Mouse (Mus musculus): ENCODE results near the gene Ddx50. TPM values are rescaled to one million over a fixed set of nuclear protein-coding genes. Genes with fewer than 3 reads are reported as not detected.
"Not testable (repeated sequence)": the region's sequence is repeated elsewhere in the genome, so short reads cannot be mapped to it uniquely, and the experiment has no call there.

Ddx50 gene
- polyA plus RNA-seq, 1 experiment from 2014 or later, result 130 TPM

DNA sequence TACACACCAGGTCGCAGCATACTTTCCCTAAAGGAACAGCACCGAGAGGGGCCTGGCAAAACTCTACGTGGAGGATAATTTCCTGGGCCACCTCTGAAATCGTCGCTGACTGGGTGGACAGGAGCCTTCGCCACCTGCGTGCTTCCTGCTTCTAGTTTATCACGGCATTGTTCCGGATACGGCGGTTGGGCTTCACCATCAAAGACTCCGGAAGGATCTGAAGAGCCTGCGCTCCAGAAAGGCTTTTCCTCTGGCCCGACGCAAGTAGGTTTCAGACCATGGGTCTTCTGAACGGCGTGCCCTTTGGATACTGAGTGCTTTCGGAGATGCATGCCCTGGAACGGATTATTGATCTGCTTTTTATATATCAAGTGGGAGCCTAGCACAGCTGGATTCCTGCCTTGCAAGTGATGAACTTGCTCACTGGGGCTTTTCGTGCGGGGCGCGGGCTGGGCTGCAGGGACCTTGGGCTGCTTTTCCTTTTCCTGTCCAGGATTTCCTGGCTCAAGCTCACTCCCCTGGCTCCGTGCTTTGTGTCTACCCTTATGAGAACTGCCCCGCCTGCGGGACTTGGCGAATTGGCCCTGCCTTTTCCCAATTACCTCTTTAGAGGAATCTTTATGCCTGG is 14.1 kb upstream of the Ddx50 start:
- no peak for DNase-seq (ENCODE audit: low spot score)
- no peaks in the 10 kb centered on the region for H3K36me3 ChIP-seq
- WGBS, result 59% methylated on average over 27 of the region's 27 CpGs
- H3K9me3 ChIP-seq (replicated peaks), result no peaks in the 10 kb centered on the region
- no peaks in the 10 kb centered on the region for H3K27me3 ChIP-seq (ENCODE audit: low read depth, poor library complexity, severe bottlenecking)
- H3K4me1 ChIP-seq, result 0 out of 2 replicates have a peak, but pooled peaks cover 5% of the 10 kb centered on the region
- H3K4me3 ChIP-seq, result peak overlapping the region; percentile 22; the same call in 1 of the 2 replicates
- peak overlapping the region; percentile 25; the same call in 1 of the 2 replicates for H3K27ac ChIP-seq

DNA sequence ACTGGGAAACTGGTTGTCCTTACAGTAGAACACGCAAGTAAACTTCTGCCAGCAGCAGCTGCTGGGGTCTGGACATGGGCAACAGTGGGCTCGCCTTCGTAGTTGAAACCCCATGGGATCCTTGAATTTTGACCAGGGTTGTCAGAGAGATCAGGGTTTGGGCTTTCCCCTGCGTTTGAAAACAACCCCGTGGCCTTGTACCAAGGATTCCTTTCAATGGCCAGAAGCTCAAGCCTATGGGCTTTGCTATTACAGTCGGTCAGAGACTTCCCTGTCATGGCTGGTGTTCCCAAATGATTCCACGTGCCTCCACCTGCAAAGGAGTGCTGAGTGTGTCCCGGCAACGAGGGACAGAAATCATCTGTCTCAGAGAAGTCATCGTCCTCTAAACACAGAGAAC is 13.2 kb upstream of the Ddx50 start:
- Histone ChIP-seq H3K9me3 (replicated peaks) (no peaks in the 10 kb centered on the region), H3K4me3 (no peak overlapping the region), H3K36me3 (no peaks in the 10 kb centered on the region), H3K4me1 (0 out of 2 replicates have a peak, but pooled peaks cover 5% of the 10 kb centered on the region), H3K27me3 (ENCODE audit: low read depth, poor library complexity, severe bottlenecking) (no peaks in the 10 kb centered on the region), H3K27ac (peak overlapping the region; percentile 25; the same call in 1 of the 2 replicates)
- WGBS, result 88% methylated on average over 10 of the region's 10 CpGs
- no peak for DNase-seq (ENCODE audit: low spot score)

DNA sequence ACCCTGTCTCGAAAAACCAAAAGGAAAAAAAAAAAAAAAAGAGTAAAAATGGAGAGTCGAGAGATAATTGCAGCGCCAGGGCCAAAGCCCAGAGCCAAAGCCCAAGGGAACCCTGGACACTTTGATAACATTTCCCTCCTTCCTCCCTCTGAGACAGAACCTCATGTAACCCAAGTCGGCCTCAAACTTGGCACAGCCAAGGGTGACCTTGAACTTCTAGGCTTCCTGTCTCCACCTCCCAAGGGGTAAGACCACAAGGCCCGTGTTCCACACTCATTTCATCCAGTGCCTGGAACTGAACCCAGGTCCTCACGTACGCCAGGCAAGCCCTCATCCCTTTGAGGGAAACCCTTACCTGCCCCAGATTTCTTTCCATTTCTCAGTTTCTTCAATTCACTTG is 5.7 kb upstream of the Ddx50 start:
- H3K9me3 ChIP-seq (replicated peaks), result no peaks in the 10 kb centered on the region
- DNase-seq (ENCODE audit: low spot score), result no peak
- H3K4me1 ChIP-seq, result 0 out of 2 replicates have a peak, but pooled peaks cover 5% of the 10 kb centered on the region
- H3K36me3 ChIP-seq, result no peaks in the 10 kb centered on the region
- H3K27ac ChIP-seq, result no peak overlapping the region
- 86% methylated on average over 7 of the region's 7 CpGs for WGBS
- H3K27me3 ChIP-seq (ENCODE audit: low read depth, poor library complexity, severe bottlenecking), result no peaks in the 10 kb centered on the region
- H3K4me3 ChIP-seq, result no peak overlapping the region

DNA sequence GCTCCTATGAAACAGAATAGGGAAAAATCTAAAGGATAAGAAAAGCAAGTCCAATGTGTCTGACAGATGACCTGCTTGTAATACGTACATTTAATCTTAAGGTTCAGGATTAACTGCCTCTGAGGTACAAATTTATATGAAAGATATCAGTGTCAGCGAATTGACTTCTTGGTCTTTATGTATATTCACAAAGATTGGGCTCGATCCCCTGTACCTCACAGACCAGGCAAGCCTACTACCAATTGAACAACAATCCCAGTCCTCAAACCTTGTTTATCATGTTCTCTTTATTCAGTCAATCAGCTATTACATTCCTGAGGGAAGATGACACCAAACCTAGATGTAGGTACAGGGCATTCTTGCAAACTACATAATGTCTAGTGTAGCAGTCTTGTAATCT is 943 bp upstream of the Ddx50 start:
- no peak for DNase-seq (ENCODE audit: low spot score)
- 29% methylated on average over 3 of the region's 3 CpGs for WGBS
- H3K36me3 ChIP-seq, result peaks cover 17% of the 10 kb centered on the region
- peak overlapping the region; percentile 95 for H3K27ac ChIP-seq
- H3K9me3 ChIP-seq (replicated peaks), result no peaks in the 10 kb centered on the region
- H3K4me1 ChIP-seq, result peaks cover 12% of the 10 kb centered on the region
- H3K27me3 ChIP-seq (ENCODE audit: low read depth, poor library complexity, severe bottlenecking), result no peaks in the 10 kb centered on the region
- peak overlapping the region; percentile 88 for H3K4me3 ChIP-seq

DNA sequence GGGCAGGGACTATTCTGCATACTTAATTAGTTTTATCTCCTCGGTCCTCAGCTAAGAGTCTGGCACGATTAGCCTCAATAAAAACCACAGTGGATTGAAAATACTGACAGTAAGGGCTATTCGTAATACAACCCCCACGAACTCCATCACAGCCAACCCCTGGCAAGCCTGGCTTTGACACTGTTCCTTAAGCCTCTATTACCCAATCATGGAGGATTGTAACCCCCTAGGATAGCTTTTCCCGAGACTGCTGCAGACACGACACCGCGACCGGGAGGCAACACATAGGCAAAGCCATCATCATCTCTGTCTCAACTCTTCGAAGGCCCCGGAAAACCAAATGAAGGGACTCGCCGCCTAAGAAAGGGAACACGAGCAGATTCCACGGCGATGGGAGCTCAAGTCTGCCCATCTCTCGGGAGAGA is 648 bp downstream of the Ddx50 start:
- no peak for DNase-seq (ENCODE audit: low spot score)

DNA sequence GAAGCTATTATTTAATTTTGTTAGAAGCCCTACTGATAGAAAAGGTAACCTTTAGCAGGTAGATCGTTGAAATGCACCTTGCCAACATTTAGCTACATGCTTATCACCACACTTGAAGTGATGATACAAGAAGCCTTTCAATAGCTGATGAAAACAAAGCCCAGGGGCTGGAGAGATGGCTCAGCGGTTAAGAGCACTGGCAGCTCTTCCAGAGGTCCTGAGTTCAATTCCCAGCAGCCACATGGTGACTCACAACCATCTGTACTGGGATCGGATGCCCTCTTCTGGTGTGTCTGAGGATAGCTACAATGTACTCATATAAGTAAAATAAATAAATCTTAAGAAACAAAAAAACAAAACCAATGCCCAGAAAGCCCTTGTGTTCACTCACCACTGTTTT is 46.9 kb downstream of the Ddx50 start:
- no peaks in the 10 kb centered on the region for H3K27me3 ChIP-seq (ENCODE audit: low read depth, poor library complexity, severe bottlenecking)
- WGBS, result 81% methylated on average over 3 of the region's 3 CpGs

More for the DNA sequence above, 648 bp downstream of the Ddx50 start:
- H3K9me3 ChIP-seq (replicated peaks), result no peaks in the 10 kb centered on the region
- H3K36me3 ChIP-seq, result peaks cover 33% of the 10 kb centered on the region
- H3K27me3 ChIP-seq (ENCODE audit: low read depth, poor library complexity, severe bottlenecking), result no peaks in the 10 kb centered on the region
- peak overlapping the region; percentile 88 for H3K4me3 ChIP-seq
- H3K4me1 ChIP-seq, result peaks cover 12% of the 10 kb centered on the region
- H3K27ac ChIP-seq, result peak overlapping the region; percentile 95
- under 1% methylated on average over 17 of the region's 17 CpGs for WGBS

DNA sequence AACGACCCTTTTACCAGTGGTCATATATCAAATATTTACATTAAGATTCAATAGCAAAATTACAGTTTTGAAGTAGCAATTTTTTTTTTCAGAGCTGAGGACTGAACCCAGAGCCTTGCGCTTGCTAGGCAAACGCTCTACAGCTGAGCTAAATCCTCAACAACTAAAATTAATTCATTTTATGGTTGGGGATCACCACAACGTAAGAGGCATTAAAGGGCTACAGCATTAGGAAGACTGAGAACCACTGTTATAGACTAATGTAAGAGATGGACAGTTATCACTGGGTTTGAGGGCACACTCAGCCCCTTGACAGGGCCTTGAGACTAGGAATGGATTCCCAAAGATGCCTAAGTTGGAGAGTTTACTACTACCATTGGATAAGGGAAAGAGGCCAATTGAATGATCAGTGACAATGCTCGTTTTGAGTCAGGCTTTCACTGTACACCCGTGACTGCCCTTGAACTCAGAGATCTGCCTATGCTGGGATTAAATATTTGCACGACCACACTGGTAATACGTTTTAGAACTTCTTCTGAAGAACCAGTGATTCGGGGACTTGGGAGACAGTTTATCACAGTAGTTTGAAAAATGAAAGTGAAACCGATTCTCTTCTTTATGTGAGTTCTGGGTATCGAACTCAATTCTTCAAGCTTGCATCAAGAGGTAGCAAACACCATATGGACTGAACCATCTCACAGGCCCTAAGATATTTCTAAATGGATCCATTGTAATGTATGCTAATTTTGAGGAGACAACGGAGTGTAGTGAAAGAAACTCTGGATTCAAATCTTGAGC is 47.6 kb downstream of the Ddx50 start:
- H3K4me3 ChIP-seq, result peak overlapping the region; percentile 94; the same call in 1 of the 2 replicates
- no peaks in the 10 kb centered on the region for H3K27me3 ChIP-seq (ENCODE audit: low read depth, poor library complexity, severe bottlenecking)
- no peak for DNase-seq (ENCODE audit: low spot score)
- peaks cover 15% of the 10 kb centered on the region for H3K36me3 ChIP-seq
- WGBS, result 92% methylated on average over 12 of the region's 12 CpGs
- H3K9me3 ChIP-seq (replicated peaks), result no peaks in the 10 kb centered on the region
- H3K4me1 ChIP-seq, result peaks cover 15% of the 10 kb centered on the region
- H3K27ac ChIP-seq, result no peak overlapping the region

More for the DNA sequence above, 46.9 kb downstream of the Ddx50 start:
- H3K36me3 ChIP-seq, result peaks cover 7% of the 10 kb centered on the region
- no peak for DNase-seq (ENCODE audit: low spot score)
- no peak overlapping the region for H3K4me3 ChIP-seq
- H3K9me3 ChIP-seq (replicated peaks), result no peaks in the 10 kb centered on the region
- peaks cover 15% of the 10 kb centered on the region for H3K4me1 ChIP-seq
- H3K27ac ChIP-seq, result no peak overlapping the region

DNA sequence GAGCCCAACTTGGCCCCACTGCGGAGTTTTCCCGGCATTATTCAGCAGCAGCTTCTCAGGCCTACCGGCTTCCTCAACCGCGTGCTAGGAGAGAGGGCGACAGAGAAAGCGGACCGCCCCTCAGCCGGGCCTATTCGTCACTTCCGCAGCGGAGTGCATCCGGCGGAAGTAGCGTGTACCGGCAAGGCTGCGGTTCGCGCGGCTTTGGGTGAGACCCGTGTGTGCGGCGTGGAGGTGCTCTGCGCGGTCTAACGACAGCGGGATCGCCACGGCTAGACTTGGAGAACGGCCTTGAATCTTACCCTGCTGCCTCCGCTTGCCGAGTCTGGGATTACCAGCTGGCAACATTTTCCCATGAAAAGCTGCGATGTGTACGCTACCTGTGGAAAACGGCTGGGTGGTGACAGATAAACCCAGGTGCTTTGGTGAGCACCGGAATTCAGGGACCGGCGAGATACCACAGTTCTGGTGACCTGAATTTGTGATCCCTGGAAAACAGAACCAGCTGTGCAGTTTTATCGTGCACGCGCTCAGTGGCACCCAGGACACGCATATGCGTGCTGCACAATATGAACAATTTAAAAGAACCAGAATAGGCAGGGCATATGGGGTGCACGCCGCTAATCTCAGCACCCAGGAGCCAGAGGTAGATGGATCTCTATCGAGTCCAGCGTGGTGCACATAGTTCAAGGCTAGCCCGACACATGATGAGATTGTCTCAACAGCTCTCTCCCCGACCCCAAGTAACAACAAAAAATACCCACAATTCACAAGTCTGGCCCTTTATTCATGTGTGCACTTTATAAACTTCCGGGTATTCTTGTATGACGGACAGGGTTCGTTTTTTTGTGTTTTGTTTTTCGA is 48.6 kb downstream of the Ddx50 start, which contains the start of gene Ddx21:
TSS of gene Ddx21 (minus strand) at position 105 of the 864 bp plus-strand sequence.
- DNase-seq (ENCODE audit: low spot score), result peak; percentile 98
- Histone ChIP-seq H3K27me3 (ENCODE audit: low read depth, poor library complexity, severe bottlenecking) (no peaks in the 10 kb centered on the region), H3K9me3 (replicated peaks) (no peaks in the 10 kb centered on the region), H3K36me3 (peaks cover 25% of the 10 kb centered on the region), H3K4me1 (peaks cover 15% of the 10 kb centered on the region), H3K4me3 (peak within 1 kb of the TSS; percentile 94), H3K27ac (peak within 1 kb of the TSS; percentile 89)
- 7% methylated on average over 53 of the region's 53 CpGs for WGBS

DNA sequence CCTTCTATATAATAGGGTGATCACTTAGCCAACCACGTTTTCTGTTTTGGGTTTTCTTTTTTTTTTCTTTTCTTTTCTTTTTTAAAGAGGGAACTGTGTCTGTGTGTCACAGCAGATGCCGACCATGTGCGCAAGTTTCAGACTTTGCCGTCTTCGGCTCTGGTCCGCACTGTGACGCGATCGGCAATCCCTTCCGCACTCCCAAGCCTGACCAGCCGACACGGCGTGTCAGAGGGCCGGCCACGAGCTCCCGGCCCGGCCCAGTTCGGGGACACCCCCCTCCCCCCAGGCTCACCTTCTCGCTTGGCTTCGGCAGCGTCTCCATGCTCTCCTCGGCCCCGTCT is 49.2 kb downstream of the Ddx50 start:
- H3K27ac ChIP-seq, result peak overlapping the region; percentile 89
- no peak for DNase-seq (ENCODE audit: low spot score)
- H3K36me3 ChIP-seq, result peaks cover 31% of the 10 kb centered on the region
- H3K4me1 ChIP-seq, result peaks cover 15% of the 10 kb centered on the region
- no peaks in the 10 kb centered on the region for H3K9me3 ChIP-seq (replicated peaks)
- H3K4me3 ChIP-seq, result peak overlapping the region; percentile 94
- 1% methylated on average over 23 of the region's 23 CpGs for WGBS
- H3K27me3 ChIP-seq (ENCODE audit: low read depth, poor library complexity, severe bottlenecking), result no peaks in the 10 kb centered on the region

DNA sequence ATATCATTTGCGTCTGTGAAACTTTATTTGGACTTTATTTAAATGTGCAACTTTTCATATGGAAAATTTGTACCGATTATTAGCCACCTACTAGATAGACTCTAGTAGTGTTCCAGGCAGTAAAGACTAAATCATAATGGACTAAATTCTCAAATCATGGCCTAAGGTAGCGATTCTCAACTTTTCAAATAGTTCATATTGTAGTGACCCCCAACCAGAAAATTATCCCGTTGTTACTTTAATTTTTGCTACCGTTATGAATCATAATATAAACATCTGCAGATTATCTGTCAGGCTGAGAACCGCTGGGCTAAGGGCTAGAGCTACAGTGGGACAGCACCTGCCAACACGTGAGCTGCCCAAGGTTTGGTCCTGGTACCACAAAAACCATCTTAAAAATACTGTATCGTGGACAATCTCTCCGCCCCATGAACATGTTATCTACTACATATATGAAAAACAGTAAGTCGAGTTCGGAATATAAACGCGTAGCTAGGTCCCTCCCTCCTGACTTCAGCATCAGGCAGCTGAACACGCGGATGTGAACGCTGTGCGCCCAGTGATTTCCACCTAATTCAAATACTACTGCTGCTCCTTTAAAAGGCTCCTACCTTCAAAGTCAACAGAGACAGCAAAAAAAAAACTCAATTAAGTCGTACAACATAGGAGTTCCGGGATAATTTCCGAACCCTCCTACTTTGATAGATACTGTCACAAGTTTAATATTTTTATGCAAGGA is 49.8 kb downstream of the Ddx50 start:
- peak overlapping the region; percentile 94 for H3K4me3 ChIP-seq
- 11% methylated on average over 20 of the region's 20 CpGs for WGBS
- peak overlapping the region; percentile 89; the same call in 1 of the 2 replicates for H3K27ac ChIP-seq
- H3K36me3 ChIP-seq, result peaks cover 34% of the 10 kb centered on the region
- no peaks in the 10 kb centered on the region for H3K9me3 ChIP-seq (replicated peaks)
- DNase-seq (ENCODE audit: low spot score), result no peak
- peaks cover 15% of the 10 kb centered on the region for H3K4me1 ChIP-seq
- no peaks in the 10 kb centered on the region for H3K27me3 ChIP-seq (ENCODE audit: low read depth, poor library complexity, severe bottlenecking)

DNA sequence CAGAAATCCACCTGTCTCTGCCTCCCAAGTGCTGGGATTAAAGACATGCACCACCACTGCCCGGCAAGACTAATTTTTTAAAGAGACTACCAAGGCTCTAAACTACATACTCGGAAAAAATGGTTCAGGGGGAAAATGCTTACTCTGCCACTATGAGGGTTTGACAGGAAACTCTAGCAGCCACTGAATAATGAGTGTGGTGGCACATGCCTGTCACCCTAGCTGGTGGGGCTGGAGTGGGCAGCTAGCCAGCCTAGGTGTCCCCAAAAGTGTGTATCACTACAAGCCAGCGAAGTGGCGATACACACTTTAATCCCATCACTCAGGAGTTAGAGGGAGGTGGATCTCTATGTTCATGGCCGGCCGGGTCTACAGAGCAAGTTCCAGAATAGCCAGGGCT is 51.0 kb downstream of the Ddx50 start:
- no peak overlapping the region for H3K4me3 ChIP-seq

DNA sequence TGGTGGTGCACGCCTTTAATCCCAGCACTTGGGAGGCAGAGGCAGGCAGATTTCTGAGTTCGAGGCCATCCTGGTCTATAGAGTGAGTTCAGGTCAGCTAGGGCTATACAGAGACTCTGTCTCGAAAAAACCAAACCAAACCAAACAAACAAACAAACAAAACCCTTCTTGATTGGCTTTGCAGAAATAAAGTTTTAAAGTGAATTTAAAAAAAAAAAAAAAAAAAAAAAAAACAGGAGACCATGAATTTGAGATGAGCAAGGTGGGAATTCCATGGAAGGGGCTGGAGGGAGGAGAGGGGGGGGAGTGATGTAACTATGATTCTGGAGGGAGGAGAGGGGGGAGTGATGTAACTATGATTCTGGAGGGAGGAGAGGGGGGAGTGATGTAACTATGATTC is 51.7 kb downstream of the Ddx50 start:
- not testable (repeated sequence) for H3K27me3 ChIP-seq (ENCODE audit: low read depth, poor library complexity, severe bottlenecking); DNase-seq (ENCODE audit: low spot score); H3K27ac ChIP-seq; H3K4me3 ChIP-seq; H3K9me3 ChIP-seq (replicated peaks)
- peaks cover 15% of the 10 kb centered on the region for H3K4me1 ChIP-seq
- WGBS, result 91% methylated on average over 3 of the region's 3 CpGs
- H3K36me3 ChIP-seq, result peaks cover 53% of the 10 kb centered on the region

More for the DNA sequence above, 51.0 kb downstream of the Ddx50 start:
- Histone ChIP-seq H3K27ac (no peak overlapping the region), H3K4me1 (peaks cover 15% of the 10 kb centered on the region), H3K27me3 (ENCODE audit: low read depth, poor library complexity, severe bottlenecking) (no peaks in the 10 kb centered on the region), H3K36me3 (peaks cover 45% of the 10 kb centered on the region), H3K9me3 (replicated peaks) (no peaks in the 10 kb centered on the region)
- DNase-seq (ENCODE audit: low spot score), result no peak
- WGBS, result 91% methylated on average over 6 of the region's 6 CpGs
